Mouse (Mus musculus): ENCODE data around the gene B3glct. TPM values are rescaled to one million over a fixed set of nuclear protein-coding genes. Genes with fewer than 3 reads are reported as not detected.
A peak's percentile ranks its signal among the peaks of the same experiment; 100 is the strongest.

B3glct gene
- polyA plus RNA-seq, 1 experiment from 2014 or later = 15.4 TPM

DNA sequence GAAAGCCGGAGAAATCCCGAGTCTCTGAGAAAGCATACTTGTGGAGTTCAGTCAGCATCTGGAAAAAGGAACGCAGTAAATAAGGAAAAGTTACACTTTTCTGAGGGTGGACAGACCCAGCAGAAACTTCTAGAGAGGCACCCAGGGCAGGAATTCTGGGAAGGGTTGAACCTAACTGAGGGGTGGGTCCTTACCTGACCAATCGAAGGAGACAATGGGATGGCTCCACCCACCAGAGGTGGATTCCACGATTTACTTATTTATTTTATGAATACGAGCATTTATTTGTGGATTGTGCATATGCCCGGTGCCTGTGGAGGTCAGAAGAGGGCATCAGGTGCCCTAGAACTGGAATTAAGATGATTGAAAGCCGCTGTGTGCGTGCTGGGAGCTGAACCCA is 64.3 kb downstream of the B3glct start:
- ATAC-seq (ENCODE audit: low read depth) (no peak), DNase-seq (ENCODE audit: low spot score) (no peak)
- no peaks in the 10 kb centered on the region for H3K27me3 ChIP-seq (replicated peaks; ENCODE audit: control insufficient read depth, insufficient read depth, low read length)
- peaks cover 14% of the 10 kb centered on the region; the same call in 1 of the 2 replicates for H3K36me3 ChIP-seq (ENCODE audit: control insufficient read depth, insufficient read depth, low read length)
- H3K9ac ChIP-seq (ENCODE audit: low read depth, low read length) = no peak overlapping the region
- no peak overlapping the region for H3K4me2 ChIP-seq (ENCODE audit: low read depth, low read length)
- no peak overlapping the region for H3K27ac ChIP-seq (replicated peaks; ENCODE audit: low read depth, low read length)
- H3K9me3 ChIP-seq (ENCODE audit: control insufficient read depth, low read length) = peaks cover 7% of the 10 kb centered on the region
- no peak overlapping the region for H3K4me3 ChIP-seq (ENCODE audit: low read depth, low read length)
- H3K4me1 ChIP-seq (ENCODE audit: control insufficient read depth, insufficient read depth, low read length) = no peaks in the 10 kb centered on the region
- WGBS = 90% methylated on average over 9 of the region's 9 CpGs

DNA sequence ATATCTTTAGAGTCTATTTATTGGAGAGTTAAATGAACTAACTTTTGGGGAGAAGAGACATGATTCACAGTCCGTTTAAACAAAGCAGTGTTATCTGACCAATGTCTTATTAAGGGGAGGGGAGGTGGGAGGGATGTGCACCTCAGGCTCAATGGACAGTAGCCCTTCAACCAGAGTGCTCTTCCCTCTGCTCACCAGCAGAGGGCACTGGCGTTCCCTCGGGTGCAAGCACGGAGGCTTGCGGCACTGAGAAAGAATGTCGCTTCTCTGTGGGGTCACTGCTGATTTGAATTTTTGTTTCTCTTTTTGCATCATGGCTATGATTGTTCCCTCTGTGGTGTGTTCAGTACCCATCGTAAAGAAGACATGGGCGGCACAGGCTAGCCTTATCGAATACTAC is 67.0 kb downstream of the B3glct start:
- no peak overlapping the region for H3K27ac ChIP-seq (replicated peaks; ENCODE audit: low read depth, low read length)
- no peak overlapping the region for H3K4me2 ChIP-seq (ENCODE audit: low read depth, low read length)
- peaks cover 13% of the 10 kb centered on the region for H3K9me3 ChIP-seq (ENCODE audit: control insufficient read depth, low read length)
- WGBS = 94% methylated on average over 9 of the region's 9 CpGs
- peaks cover 7% of the 10 kb centered on the region; the same call in 1 of the 2 replicates for H3K36me3 ChIP-seq (ENCODE audit: control insufficient read depth, insufficient read depth, low read length)
- H3K4me1 ChIP-seq (ENCODE audit: control insufficient read depth, insufficient read depth, low read length) = no peaks in the 10 kb centered on the region
- no peak overlapping the region for H3K9ac ChIP-seq (ENCODE audit: low read depth, low read length)
- H3K27me3 ChIP-seq (replicated peaks; ENCODE audit: control insufficient read depth, insufficient read depth, low read length) = no peaks in the 10 kb centered on the region
- no peak overlapping the region for H3K4me3 ChIP-seq (ENCODE audit: low read depth, low read length)
- ATAC-seq (ENCODE audit: low read depth) = no peak
- no peak for DNase-seq (ENCODE audit: low spot score)

DNA sequence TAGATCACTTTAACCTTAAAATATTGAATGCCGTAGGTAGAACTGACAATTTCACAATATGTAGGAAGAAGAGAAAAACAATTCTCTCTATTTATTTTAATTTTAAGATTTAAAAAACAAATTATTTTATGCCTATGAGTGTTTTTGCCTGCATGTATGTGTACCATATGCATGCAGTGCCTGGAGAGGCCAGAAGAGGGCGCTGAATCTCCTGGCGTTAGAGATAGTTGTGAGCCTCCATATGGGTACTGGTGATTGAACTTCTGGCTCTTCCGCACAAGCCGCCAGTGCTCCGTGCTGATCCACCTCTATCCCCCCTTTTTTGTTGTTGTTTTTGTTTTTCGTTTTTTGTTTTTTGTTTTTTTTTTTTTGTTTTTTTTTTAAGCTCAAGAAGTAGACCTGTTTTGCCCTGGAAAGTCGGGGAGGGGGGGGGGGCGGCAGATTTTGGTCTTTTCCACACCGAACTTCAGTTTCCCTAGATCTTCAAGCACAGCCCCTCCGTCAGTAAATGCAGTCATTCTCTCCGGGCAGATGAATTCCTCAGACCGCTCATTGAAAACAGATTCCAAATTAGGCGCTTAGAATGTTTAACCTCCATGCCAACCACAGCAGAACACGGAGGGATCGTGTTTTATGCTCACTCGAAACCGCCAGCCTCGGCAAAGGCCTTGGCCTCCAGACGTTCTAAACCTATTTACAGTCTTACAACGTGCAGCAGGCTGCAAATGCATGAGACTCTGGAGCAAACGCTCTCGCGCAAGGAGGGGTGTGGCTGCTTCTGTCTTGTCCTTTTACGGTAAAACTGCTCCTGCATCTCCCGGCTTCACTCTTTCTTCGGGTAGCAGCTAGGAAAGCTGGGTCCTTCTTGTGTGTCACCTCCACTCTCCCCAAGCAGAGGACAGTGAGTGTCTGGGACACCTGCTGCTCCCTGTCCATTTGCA is 70.9 kb downstream of the B3glct start:
- no peaks in the 10 kb centered on the region for H3K27me3 ChIP-seq (replicated peaks; ENCODE audit: control insufficient read depth, insufficient read depth, low read length)
- H3K4me3 ChIP-seq (ENCODE audit: low read depth, low read length) = no peak overlapping the region
- no peak overlapping the region for H3K27ac ChIP-seq (replicated peaks; ENCODE audit: low read depth, low read length)
- ATAC-seq (ENCODE audit: low read depth) = 0 out of 2 replicates have a peak, but pooled peaks have one; percentile 26
- H3K4me1 ChIP-seq (ENCODE audit: control insufficient read depth, insufficient read depth, low read length) = no peaks in the 10 kb centered on the region
- 55% methylated on average over 27 of the region's 27 CpGs for WGBS
- peak overlapping the region; percentile 24; the same call in 1 of the 2 replicates for H3K4me2 ChIP-seq (ENCODE audit: low read depth, low read length)
- H3K9ac ChIP-seq (ENCODE audit: low read depth, low read length) = no peak overlapping the region
- peaks cover 6% of the 10 kb centered on the region; the same call in 1 of the 2 replicates for H3K9me3 ChIP-seq (ENCODE audit: control insufficient read depth, low read length)
- peak; percentile 87 for DNase-seq (ENCODE audit: low spot score)
- no peaks in the 10 kb centered on the region for H3K36me3 ChIP-seq (ENCODE audit: control insufficient read depth, insufficient read depth, low read length)

DNA sequence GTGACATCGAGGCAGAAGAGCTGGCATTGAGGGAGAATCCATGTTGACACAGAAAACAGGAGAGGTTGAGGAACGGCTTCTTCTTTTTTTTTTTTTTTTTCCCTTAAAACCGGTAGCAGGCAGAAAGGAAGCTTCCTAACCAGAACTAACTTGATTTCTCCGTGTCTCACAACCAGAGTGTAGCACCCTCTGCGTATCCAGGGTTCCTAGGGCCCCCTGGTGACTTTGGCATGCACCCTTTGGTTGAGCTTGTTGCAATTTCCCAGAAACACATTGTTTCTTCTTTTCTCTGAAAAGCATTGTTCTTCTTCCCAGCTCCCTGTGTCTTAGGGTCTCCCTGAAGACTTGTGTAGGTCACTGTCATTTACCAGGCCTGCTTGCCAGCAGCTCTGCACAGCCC is 73.8 kb downstream of the B3glct start:
- ATAC-seq (ENCODE audit: low read depth) = no peak
- WGBS = 48% methylated on average over 5 of the region's 5 CpGs

DNA sequence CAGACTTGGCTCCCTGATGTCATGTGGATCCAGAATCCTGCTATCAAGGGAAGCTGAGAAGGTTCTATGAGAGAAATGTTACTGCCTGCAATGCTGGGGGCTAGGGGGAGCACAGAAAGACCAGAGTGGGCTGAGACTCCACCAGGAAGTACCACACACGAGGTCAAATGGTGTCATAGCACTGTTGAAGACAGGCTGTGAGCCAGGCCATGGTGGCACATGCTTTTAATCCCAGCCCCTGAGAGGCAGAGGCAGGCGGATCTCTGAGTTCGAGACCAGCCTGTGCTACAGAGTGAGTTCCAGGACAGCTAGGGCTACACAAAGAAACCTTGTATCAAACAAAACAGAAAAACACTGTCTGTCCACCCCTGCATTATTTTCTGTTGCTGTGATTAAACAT is 75.0 kb downstream of the B3glct start:
- H3K27me3 ChIP-seq (replicated peaks; ENCODE audit: control insufficient read depth, insufficient read depth, low read length) = no peaks in the 10 kb centered on the region
- WGBS = 88% methylated on average over 3 of the region's 3 CpGs

More for the DNA sequence above, 73.8 kb downstream of the B3glct start:
- Histone ChIP-seq H3K4me2 (ENCODE audit: low read depth, low read length) (no peak overlapping the region), H3K4me1 (ENCODE audit: control insufficient read depth, insufficient read depth, low read length) (no peaks in the 10 kb centered on the region), H3K9me3 (ENCODE audit: control insufficient read depth, low read length) (peaks cover 6% of the 10 kb centered on the region; the same call in 1 of the 2 replicates), H3K9ac (ENCODE audit: low read depth, low read length) (no peak overlapping the region), H3K4me3 (ENCODE audit: low read depth, low read length) (no peak overlapping the region), H3K36me3 (ENCODE audit: control insufficient read depth, insufficient read depth, low read length) (no peaks in the 10 kb centered on the region), H3K27me3 (replicated peaks; ENCODE audit: control insufficient read depth, insufficient read depth, low read length) (no peaks in the 10 kb centered on the region), H3K27ac (replicated peaks; ENCODE audit: low read depth, low read length) (no peak overlapping the region)
- DNase-seq (ENCODE audit: low spot score) = no peak

DNA sequence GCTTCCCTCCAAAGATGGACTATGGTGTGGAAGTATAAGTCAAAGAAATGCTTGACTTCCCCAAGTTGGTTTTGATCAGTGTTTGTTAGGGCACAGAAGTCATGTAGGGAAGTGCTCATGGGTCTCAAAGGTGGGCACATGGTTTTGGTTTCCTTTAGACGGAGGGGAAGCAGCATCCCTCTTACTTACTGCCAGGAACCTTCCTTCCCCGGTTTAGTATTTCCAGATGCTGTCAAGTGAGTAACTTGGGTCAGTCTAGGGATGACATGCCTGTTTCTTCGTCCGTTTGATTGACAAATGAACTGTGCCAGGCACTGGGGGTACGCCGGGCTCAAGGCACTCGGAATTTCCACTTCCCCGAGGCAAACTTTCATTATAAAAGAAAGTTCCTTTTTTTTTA is 89.1 kb downstream of the B3glct start:
- H3K4me1 ChIP-seq (ENCODE audit: control insufficient read depth, insufficient read depth, low read length) = no peaks in the 10 kb centered on the region
- no peak overlapping the region for H3K4me2 ChIP-seq (ENCODE audit: low read depth, low read length)
- DNase-seq (ENCODE audit: low spot score) (no peak), ATAC-seq (ENCODE audit: low read depth) (no peak)
- no peak overlapping the region for H3K9ac ChIP-seq (ENCODE audit: low read depth, low read length)
- H3K36me3 ChIP-seq (ENCODE audit: control insufficient read depth, insufficient read depth, low read length) = no peaks in the 10 kb centered on the region
- H3K9me3 ChIP-seq (ENCODE audit: control insufficient read depth, low read length) = no peaks in the 10 kb centered on the region
- no peaks in the 10 kb centered on the region for H3K27me3 ChIP-seq (replicated peaks; ENCODE audit: control insufficient read depth, insufficient read depth, low read length)
- H3K4me3 ChIP-seq (ENCODE audit: low read depth, low read length) = no peak overlapping the region
- H3K27ac ChIP-seq (replicated peaks; ENCODE audit: low read depth, low read length) = no peak overlapping the region
- 35% methylated on average over 8 of the region's 8 CpGs for WGBS

More for the DNA sequence above, 75.0 kb downstream of the B3glct start:
- no peak overlapping the region for H3K9ac ChIP-seq (ENCODE audit: low read depth, low read length)
- H3K36me3 ChIP-seq (ENCODE audit: control insufficient read depth, insufficient read depth, low read length) = no peaks in the 10 kb centered on the region
- DNase-seq (ENCODE audit: low spot score) (no peak), ATAC-seq (ENCODE audit: low read depth) (no peak)
- H3K4me1 ChIP-seq (ENCODE audit: control insufficient read depth, insufficient read depth, low read length) = no peaks in the 10 kb centered on the region
- H3K4me2 ChIP-seq (ENCODE audit: low read depth, low read length) = no peak overlapping the region
- no peak overlapping the region for H3K4me3 ChIP-seq (ENCODE audit: low read depth, low read length)
- no peak overlapping the region for H3K27ac ChIP-seq (replicated peaks; ENCODE audit: low read depth, low read length)
- peaks cover 6% of the 10 kb centered on the region; the same call in 1 of the 2 replicates for H3K9me3 ChIP-seq (ENCODE audit: control insufficient read depth, low read length)

DNA sequence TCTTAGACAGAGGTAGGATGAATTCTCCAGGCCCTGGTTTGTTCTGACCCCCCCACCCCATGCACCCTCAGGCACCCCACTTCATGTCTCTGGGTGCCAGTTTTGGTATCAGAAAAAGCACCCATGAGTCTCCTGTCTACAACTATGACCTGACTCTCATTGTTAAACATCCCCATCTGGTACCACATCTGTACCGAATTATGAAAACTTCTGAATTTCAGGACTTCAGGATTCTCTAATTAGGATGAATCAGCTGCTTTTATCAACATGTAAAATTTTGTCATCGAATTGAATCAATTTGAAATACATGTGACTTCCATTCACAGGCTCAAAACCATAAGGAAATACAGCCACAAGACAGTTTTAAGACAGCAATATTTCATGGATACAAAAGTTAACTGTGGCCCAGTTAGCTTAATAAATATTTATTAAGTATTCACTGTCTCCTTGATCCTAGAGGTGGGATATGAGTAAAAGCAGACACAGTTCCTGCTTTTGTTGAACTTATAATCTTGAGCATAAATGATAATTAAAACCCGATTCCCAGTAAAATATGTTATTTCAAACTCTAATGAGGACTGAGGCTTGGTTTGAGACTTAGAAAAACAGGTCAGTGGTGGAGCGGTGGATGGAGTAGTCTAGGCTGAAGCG is 89.7 kb downstream of the B3glct start:
- no peak for ATAC-seq (ENCODE audit: low read depth)
- Histone ChIP-seq H3K4me2 (ENCODE audit: low read depth, low read length) (no peak overlapping the region), H3K9ac (ENCODE audit: low read depth, low read length) (no peak overlapping the region), H3K36me3 (ENCODE audit: control insufficient read depth, insufficient read depth, low read length) (no peaks in the 10 kb centered on the region), H3K27ac (replicated peaks; ENCODE audit: low read depth, low read length) (no peak overlapping the region), H3K27me3 (replicated peaks; ENCODE audit: control insufficient read depth, insufficient read depth, low read length) (no peaks in the 10 kb centered on the region), H3K4me3 (ENCODE audit: low read depth, low read length) (no peak overlapping the region), H3K9me3 (ENCODE audit: control insufficient read depth, low read length) (no peaks in the 10 kb centered on the region), H3K4me1 (ENCODE audit: control insufficient read depth, insufficient read depth, low read length) (no peaks in the 10 kb centered on the region)
- no peak for DNase-seq (ENCODE audit: low spot score)
- whole genome bisulfite sequencing = 65% methylated on average over 5 of the region's 5 CpGs

DNA sequence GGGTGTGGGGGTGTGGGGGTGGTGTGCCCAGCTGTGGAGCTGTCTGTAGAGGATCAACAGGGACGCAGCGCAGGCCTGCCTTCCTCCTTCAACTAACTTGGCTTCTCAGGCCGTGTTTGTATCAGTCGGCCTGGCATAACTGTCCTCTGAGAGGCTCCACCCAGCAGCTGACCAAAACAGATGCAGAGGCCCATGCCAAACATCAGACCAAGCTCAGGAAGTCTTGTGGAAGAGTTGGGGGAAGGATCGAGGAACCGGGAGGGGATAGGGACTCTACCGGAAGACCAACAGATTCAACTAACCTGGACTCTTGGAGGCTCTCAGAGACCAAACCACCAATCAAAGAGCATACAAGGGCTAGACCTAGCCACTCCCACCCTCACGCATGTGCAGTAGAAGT is 91.6 kb downstream of the B3glct start:
- Histone ChIP-seq H3K4me2 (ENCODE audit: low read depth, low read length) (no peak overlapping the region), H3K4me1 (ENCODE audit: control insufficient read depth, insufficient read depth, low read length) (no peaks in the 10 kb centered on the region), H3K9me3 (ENCODE audit: control insufficient read depth, low read length) (no peaks in the 10 kb centered on the region), H3K27ac (replicated peaks; ENCODE audit: low read depth, low read length) (no peak overlapping the region), H3K9ac (ENCODE audit: low read depth, low read length) (no peak overlapping the region), H3K4me3 (ENCODE audit: low read depth, low read length) (no peak overlapping the region), H3K36me3 (ENCODE audit: control insufficient read depth, insufficient read depth, low read length) (no peaks in the 10 kb centered on the region), H3K27me3 (replicated peaks; ENCODE audit: control insufficient read depth, insufficient read depth, low read length) (no peaks in the 10 kb centered on the region)
- DNase-seq (ENCODE audit: low spot score) = no peak
- 96% methylated on average over 8 of the region's 8 CpGs for WGBS
- no peak for ATAC-seq (ENCODE audit: low read depth)
